Mouse (Mus musculus) embryonic facial prominence, embryonic 15.5 days (tissue): ENCODE measurements at regions not wholly inside any gene's neighbourhood (a gene's known extent, or its start where the extent isn't known, plus 50 kb on each side); places are given as distances from the start of the nearest gene placed in this dataset.

Experiments
- ATAC-seq: fragments of 200-750 bp; cut with Nextera tagmentation; 2 replicates; pipeline ENCODE4 v1.8.0; 2017; ENCODE audit warnings: low read depth, moderate TSS enrichment; ENCODE audit not compliant: insufficient number of reproducible peaks, low FRiP score, low TSS enrichment
- H3K27ac ChIP-seq: fragments of 300-500 bp; sonication (generic); replicated peaks from 2 replicates; pipeline ENCODE4 v1.5.1; 2015; ENCODE audit warnings: mild to moderate bottlenecking, inconsistent platforms
- H3K27me3 ChIP-seq: fragments of 300-500 bp; sonication (generic); 2 replicates; pipeline ENCODE4 v1.6.1; 2015; ENCODE audit warnings: inconsistent platforms
- H3K36me3 ChIP-seq: fragments of 300-500 bp; sonication (generic); 2 replicates; pipeline ENCODE4 v1.6.1; 2015; ENCODE audit warnings: mild to moderate bottlenecking, inconsistent platforms
- H3K4me1 ChIP-seq: fragments of 300-500 bp; sonication (generic); 2 replicates; pipeline ENCODE4 v1.6.1; 2015; ENCODE audit warnings: inconsistent platforms
- H3K4me2 ChIP-seq: fragments of 300-500 bp; sonication (generic); replicated peaks from 2 replicates; pipeline ENCODE4 v1.6.1; 2015; ENCODE audit warnings: mild to moderate bottlenecking, inconsistent platforms
- H3K4me3 ChIP-seq: fragments of 300-500 bp; sonication (generic); replicated peaks from 2 replicates; pipeline ENCODE4 v1.5.1; 2015; ENCODE audit warnings: mild to moderate bottlenecking, inconsistent platforms
- H3K9ac ChIP-seq: fragments of 300-500 bp; sonication (generic); 2 replicates; pipeline ENCODE4 v1.6.1; 2015; ENCODE audit warnings: inconsistent platforms
- H3K9me3 ChIP-seq: fragments of 300-500 bp; sonication (generic); replicated peaks from 2 replicates; pipeline ENCODE4 v1.6.1; 2016; ENCODE audit warnings: inconsistent platforms
- WGBS: fragments of 180-500 bp; shearing (Covaris S2); methylation state at CpG from one replicate; pipeline ENCODE4 v1.1.7; 2015; 5-methylcytosine and 5-hydroxymethylcytosine counted together

DNA sequence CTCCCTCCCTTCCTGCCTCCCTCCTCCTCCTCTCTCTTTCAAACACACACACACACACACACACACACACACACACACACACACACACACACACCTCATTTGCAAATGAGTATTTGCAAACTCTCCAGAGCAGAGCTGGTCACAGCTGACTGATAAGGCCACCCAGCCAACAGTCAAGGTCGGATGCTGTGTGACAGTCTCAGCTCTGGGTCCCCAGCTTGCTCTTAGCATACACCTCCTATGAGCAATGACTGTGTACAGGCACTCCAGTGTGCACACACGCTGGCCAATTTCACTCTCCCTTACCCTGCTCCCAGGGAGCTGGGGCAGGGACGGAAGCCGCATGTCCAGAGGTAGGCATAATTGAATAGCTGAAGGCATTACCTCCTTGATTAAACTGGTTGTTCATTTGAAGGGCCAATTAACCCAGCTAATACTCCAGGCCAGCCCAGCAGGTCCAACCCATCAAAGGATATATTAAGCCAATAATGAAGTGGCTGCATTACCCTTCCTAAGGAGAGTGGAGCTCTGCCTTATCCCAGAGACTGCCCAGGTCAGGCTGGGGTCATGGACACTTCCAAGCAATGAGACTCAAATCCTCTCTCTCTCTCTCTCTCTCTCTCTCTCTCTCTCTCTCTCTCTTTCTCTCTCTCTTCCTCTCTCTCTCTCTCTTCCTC, 173.0 kb upstream of the Tle3 start:
- Histone ChIP-seq H3K9me3 (no peaks in the 10 kb centered on the region), H3K27me3 (peaks cover 7% of the 10 kb centered on the region), H3K4me1 (peaks cover 9% of the 10 kb centered on the region), H3K36me3 (no peaks in the 10 kb centered on the region), H3K9ac (no peak overlapping the region), H3K27ac (no peak overlapping the region), H3K4me3 (no peak overlapping the region), H3K4me2 (no peak overlapping the region)
- ATAC-seq, result no peak
- 69% methylated on average over 4 of the region's 4 CpGs for WGBS

DNA sequence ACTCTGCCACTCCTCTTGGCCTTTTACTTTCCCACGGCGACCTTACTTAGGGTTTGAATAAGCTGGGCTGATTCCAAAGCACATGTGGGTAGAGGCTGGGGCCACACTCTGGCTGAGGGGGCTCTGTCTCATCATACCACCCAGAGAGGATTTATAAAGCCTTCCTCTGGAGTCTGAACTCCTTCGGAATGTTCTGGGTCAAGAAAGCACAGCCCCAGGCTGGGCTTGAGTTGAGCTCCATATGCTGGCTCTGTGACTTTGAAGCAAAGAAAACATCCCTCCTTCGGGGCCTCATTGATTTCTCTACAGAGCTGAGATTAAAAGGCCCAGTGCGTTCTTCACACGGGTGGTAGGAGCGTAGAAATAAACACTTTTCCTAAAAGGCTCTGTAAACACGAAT, 172.3 kb upstream of the Tle3 start:
- Histone ChIP-seq H3K9ac (no peak overlapping the region), H3K4me1 (peaks cover 10% of the 10 kb centered on the region), H3K27me3 (peaks cover 7% of the 10 kb centered on the region), H3K9me3 (no peaks in the 10 kb centered on the region), H3K4me3 (no peak overlapping the region), H3K36me3 (no peaks in the 10 kb centered on the region), H3K27ac (no peak overlapping the region), H3K4me2 (no peak overlapping the region)
- ATAC-seq, result no peak
- WGBS, result 25% methylated on average over 8 of the region's 8 CpGs

DNA sequence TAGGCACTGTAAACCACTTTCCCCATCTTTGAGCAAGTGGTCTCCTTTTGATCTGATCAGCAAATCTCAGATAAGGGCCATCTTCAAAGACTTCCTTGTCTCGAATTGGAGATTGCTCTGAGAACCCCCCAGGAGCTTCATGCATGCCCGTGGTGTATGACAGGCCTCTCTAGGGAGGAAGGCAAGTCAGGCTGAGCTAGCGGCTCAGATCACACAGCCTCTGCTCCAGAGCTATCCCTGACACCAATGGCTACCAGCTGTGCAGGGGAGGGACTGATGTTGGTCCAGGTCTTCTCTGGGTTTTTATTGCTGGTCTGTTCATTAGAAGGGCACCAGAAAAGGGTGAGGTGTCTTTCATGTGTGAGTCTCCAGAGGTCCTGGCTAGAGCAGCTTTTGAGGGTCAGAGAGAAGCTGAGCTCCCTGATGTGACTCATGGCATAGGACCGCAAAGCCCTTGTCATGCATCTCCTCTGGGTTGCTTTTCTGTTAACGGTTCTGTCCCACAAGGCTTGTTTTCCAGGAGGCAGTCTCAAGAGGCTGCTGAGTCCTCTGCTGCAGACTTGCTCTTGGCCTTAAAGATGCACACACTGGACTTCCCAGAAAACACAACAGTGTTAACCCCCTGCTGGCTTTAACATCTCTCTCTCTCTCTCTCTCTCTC, 171.7 kb upstream of the Tle3 start:
- ATAC-seq, result no peak
- peaks cover 13% of the 10 kb centered on the region for H3K4me1 ChIP-seq
- H3K9me3 ChIP-seq, result no peaks in the 10 kb centered on the region
- no peaks in the 10 kb centered on the region for H3K36me3 ChIP-seq
- no peak overlapping the region for H3K4me2 ChIP-seq
- H3K27me3 ChIP-seq, result peaks cover 7% of the 10 kb centered on the region
- no peak overlapping the region for H3K9ac ChIP-seq
- no peak overlapping the region for H3K27ac ChIP-seq
- 32% methylated on average over 5 of the region's 5 CpGs for WGBS
- H3K4me3 ChIP-seq, result no peak overlapping the region

DNA sequence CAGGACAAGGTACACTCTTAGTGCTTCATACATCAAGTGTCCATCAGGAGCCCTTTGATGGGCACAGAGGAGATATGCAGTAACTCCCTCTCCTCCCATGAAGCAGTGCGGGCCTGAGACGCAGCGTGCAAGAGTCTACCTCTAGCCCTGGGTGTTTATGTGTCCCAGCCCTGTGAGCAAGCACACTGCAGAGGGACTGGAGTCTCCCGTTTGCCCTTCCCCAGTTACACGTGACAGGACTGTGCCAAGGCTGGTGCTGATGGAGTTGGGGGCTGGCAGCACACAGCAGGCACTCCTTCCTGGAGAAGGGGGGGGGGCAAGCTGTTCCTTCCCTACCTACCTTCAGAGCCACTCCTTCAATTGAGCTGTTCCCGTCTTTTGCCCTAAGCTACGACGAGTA, 167.1 kb upstream of the Tle3 start:
- 72% methylated on average over 8 of the region's 8 CpGs for WGBS
- Histone ChIP-seq H3K27ac (no peak overlapping the region), H3K36me3 (no peaks in the 10 kb centered on the region), H3K9ac (no peak overlapping the region), H3K4me2 (no peak overlapping the region), H3K4me3 (no peak overlapping the region), H3K27me3 (peaks cover 13% of the 10 kb centered on the region), H3K4me1 (peaks cover 10% of the 10 kb centered on the region), H3K9me3 (no peaks in the 10 kb centered on the region)
- ATAC-seq, result no peak

DNA sequence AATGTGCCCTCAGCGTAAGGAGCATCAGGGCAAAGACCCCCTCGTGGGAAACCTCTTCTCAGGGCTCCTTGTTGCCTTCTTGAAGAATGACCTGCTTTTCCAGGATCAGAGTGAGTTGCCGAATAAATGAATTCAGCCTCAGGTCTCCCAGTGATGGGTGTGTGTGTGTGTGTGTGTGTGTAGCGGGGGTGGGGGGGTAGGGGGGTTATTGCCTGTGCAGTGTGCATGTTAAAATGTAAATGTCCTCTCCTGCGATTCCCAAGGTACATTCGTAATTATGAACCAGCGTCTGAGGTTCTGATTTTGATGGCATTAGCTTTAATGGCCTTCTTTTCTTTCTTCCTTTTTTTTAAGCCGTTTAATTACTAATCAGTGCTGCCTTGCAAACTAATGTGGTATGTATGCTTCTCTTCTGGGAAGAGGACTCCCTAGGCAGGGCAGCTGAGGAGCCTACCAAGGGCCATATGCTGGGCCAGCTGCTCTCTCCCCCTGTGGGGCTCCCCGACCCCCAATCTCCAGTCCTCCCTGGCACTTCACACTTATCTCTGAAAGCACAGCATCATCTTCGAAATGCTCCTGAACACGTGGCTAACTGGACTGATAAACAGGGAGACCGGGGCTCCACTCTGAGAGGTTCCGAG, 165.3 kb upstream of the Tle3 start:
- H3K9ac ChIP-seq, result no peak overlapping the region
- 65% methylated on average over 13 of the region's 13 CpGs for WGBS
- H3K4me2 ChIP-seq, result no peak overlapping the region
- no peak overlapping the region for H3K4me3 ChIP-seq
- H3K27ac ChIP-seq, result no peak overlapping the region
- no peaks in the 10 kb centered on the region for H3K9me3 ChIP-seq
- peaks cover 4% of the 10 kb centered on the region; the same call in 1 of the 2 replicates for H3K4me1 ChIP-seq
- no peak for ATAC-seq
- peaks cover 21% of the 10 kb centered on the region for H3K27me3 ChIP-seq
- H3K36me3 ChIP-seq, result no peaks in the 10 kb centered on the region

DNA sequence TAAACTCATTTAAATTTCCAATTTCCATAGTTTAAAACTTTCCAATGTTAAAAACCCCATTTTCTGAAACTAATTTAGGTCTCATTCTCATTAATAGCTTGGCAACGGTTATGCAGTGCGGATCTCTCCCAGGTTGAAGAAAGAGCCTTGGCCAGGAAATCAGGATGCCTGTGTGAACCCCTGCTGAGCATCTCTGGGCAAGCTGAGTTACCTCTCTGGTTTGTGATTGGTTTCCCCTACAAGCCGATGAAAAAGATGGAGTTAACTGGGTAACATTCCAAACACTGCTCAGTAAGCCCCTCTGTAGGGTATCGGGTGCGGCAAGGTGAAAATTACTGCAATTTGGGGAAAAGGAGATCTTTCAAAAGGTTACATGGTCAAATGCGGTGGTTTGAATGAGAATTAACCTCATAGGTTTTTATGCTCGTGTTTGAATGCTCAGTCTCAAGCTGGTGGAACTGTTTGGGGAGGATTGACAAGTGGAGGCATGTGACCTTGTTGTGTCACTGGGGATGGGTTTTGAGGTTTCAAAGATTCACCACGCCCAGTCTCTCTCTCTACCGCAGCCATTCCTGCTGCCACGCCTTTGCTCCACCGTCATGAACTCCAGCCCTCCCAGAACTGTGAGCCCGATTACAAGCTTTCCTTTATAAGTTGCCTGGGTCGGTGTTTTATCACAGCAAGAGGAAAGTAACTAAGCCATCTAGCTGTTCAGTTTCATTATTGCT, 164.6 kb upstream of the Tle3 start:
- H3K9ac ChIP-seq, result no peak overlapping the region
- H3K4me3 ChIP-seq, result no peak overlapping the region
- H3K9me3 ChIP-seq, result no peaks in the 10 kb centered on the region
- H3K27ac ChIP-seq, result no peak overlapping the region
- no peak overlapping the region for H3K4me2 ChIP-seq
- H3K27me3 ChIP-seq, result peaks cover 24% of the 10 kb centered on the region
- WGBS, result 80% methylated on average over 13 of the region's 13 CpGs
- H3K36me3 ChIP-seq, result no peaks in the 10 kb centered on the region
- H3K4me1 ChIP-seq, result peaks cover 4% of the 10 kb centered on the region; the same call in 1 of the 2 replicates
- ATAC-seq, result no peak

DNA sequence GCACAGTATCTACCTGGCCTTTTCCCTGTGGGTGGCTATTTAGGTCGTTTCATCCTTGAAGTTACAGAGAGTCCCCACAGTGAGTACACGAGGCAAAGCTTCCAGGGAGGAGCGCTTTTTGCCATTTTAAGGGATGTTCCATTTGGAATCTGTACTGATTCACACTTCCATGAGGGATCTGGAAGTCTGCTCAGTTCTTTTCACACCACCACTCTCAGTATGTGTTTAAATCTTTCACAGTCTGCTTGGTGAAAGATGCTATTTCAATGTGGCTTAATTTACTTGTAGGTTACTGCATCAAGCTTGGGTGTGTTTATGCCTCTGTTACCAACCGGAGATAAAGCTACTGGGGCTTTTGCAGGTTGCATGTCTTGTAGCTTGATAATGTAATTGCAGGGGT, 160.5 kb upstream of the Tle3 start:
- Histone ChIP-seq H3K4me2 (no peak overlapping the region), H3K36me3 (no peaks in the 10 kb centered on the region), H3K27ac (no peak overlapping the region), H3K9ac (no peak overlapping the region), H3K9me3 (no peaks in the 10 kb centered on the region), H3K4me1 (peaks cover 6% of the 10 kb centered on the region; the same call in 1 of the 2 replicates), H3K4me3 (no peak overlapping the region), H3K27me3 (0 out of 2 replicates have a peak, but pooled peaks cover 17% of the 10 kb centered on the region)
- ATAC-seq, result no peak
- WGBS, result 65% methylated on average over 4 of the region's 4 CpGs

DNA sequence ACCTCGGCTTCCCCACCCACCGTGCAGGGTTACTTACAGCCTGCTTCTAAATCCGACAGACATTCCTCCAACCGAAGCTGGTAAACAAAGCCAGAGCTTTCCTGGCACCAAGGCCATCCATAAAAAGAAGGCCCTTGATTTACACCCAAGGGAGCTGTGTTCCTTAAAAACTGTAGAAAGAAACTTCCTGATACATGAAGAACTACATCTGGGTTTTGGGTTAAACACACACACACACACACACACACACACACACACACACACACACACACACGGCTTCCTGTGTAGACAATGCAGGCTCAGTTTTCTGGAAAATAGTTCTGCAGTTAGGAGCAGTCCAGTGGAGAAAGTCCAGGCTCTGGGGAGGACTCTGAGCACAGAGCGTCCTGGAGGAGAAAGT, 157.2 kb upstream of the Tle3 start:
- Histone ChIP-seq H3K4me2 (no peak overlapping the region), H3K36me3 (no peaks in the 10 kb centered on the region), H3K9me3 (no peaks in the 10 kb centered on the region), H3K4me3 (no peak overlapping the region), H3K27me3 (0 out of 2 replicates have a peak, but pooled peaks cover 14% of the 10 kb centered on the region), H3K9ac (no peak overlapping the region), H3K27ac (no peak overlapping the region), H3K4me1 (peaks cover 6% of the 10 kb centered on the region; the same call in 1 of the 2 replicates)
- no peak for ATAC-seq
- 40% methylated on average over 6 of the region's 6 CpGs for WGBS

DNA sequence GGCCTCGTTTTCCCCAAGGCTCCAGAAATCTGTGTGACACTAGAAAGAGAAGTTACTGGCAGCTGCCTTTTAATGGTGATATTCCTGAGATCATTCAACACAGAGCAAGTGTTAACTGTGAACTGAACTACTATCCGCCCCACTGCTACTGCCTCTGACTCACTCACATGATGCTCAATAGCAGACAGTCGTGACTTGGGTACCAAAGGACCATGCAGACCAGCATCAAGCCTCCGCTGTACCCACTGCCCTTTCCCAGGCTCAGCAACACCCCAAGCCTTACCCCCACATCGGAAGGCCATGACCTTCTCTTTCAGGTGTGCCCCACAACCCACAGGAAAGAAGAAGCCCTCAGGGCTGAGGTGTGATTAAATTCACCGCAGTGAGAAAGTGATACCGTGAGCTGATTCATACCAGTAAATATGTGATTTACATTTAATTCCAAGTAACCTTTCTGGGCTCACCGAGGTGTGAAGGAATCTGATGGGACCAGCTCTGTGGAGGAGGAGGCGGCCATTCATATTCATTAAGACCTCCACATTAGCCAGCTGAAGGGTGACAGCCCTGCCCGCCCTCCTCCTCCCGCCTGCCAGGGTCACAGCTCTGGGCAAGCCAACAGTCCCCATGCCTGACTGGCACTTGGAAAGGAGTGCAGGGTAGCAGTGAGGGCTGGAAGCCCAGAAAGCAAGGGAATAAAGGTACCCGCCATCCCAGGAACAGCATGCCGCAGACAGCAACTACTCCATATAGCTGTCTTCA, 156.0 kb upstream of the Tle3 start:
- Histone ChIP-seq H3K27me3 (peaks cover 13% of the 10 kb centered on the region; the same call in 1 of the 2 replicates), H3K9ac (no peak overlapping the region), H3K27ac (no peak overlapping the region), H3K4me1 (peaks cover 6% of the 10 kb centered on the region; the same call in 1 of the 2 replicates), H3K9me3 (no peaks in the 10 kb centered on the region), H3K36me3 (no peaks in the 10 kb centered on the region), H3K4me2 (no peak overlapping the region), H3K4me3 (no peak overlapping the region)
- WGBS, result 74% methylated on average over 13 of the region's 13 CpGs
- no peak for ATAC-seq

DNA sequence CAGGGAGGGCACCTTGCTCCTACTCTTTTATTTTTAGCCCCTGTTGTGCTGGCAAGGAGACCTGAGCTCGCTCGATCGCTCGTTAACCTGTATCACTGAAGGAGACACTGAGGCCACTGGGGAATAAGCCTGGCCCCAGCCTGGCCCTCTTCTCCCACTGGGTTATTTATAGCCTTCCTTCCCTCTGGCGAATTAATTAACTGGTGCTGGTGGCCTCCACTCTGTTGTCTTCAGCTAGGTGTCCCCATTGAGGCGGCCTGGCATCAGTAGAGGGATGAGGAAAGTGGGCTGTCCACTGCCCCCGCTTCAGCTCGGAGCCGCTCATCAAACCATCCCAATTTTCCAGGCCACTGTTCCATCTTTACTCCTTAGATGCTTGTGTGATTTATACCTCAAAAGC, 152.1 kb upstream of the Tle3 start:
- ATAC-seq, result no peak
- Histone ChIP-seq H3K27me3 (peaks cover 6% of the 10 kb centered on the region; the same call in 1 of the 2 replicates), H3K4me1 (peaks cover 6% of the 10 kb centered on the region; the same call in 1 of the 2 replicates), H3K4me2 (no peak overlapping the region), H3K9me3 (no peaks in the 10 kb centered on the region), H3K4me3 (no peak overlapping the region), H3K27ac (no peak overlapping the region), H3K36me3 (no peaks in the 10 kb centered on the region), H3K9ac (no peak overlapping the region)
- 85% methylated on average over 9 of the region's 9 CpGs for WGBS
